Mouse (Mus musculus): ENCODE measurements around the gene Supt7l. TPM values are rescaled to one million over a fixed set of nuclear protein-coding genes. Genes with fewer than 3 reads are reported as not detected.

Gene Supt7l
- polyA plus RNA-seq, 1 experiment from 2014 or later = 14.5 TPM

DNA sequence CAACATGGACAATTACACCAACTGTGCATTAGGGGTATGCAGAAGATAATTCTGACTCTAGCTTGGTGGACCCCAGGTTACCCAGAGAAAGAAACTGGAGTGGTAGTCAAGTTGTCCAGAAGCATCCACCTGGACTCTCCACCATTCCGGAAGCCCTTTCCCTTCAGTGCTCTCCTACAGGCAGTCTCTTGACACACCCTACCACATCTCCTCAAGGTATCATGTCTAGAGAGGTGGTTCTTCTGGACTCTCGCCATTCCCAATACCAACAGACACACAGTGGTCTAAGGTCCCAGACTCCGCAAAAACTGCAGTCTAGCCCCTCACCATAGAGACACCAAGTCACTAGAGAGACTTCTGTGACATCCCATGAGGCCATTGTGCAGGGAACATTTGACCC is 42.2 kb downstream of the Supt7l start, which contains the start of gene 4930548H24Rik:
4930548H24Rik (plus strand) TSS at position 301 of the 400 bp plus-strand sequence.
- 96% methylated on average over 3 of the region's 3 CpGs for WGBS

DNA sequence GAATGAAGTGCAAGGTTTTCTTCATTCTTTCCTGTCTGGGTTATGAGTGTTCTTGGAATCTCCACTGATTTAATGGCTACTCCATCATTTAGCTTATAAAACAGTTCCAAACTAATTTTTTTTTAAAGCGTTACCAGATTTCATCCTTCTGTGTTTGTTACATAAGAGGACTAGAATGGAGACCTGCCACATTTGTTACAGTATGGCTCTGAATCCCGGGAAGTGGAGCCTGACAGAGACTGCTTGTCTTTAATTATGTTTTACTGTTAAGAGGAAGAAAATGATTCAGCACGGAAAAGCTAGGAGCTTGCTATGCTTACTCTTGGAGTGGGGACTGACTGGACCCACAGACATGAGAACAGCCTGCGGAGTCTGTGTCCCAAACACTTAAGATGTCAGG is 47.1 kb downstream of the Supt7l start:
- ATAC-seq (replicated peaks; ENCODE audit: low FRiP score, low TSS enrichment, low read depth) = no peak
- Histone ChIP-seq H3K4me2 (ENCODE audit: low read length) (no peak overlapping the region), H3K36me3 (ENCODE audit: control insufficient read depth, insufficient read depth, low read length) (peaks cover 65% of the 10 kb centered on the region), H3K9ac (ENCODE audit: low read length) (no peak overlapping the region), H3K27ac (ENCODE audit: low read depth) (no peak overlapping the region), H3K27me3 (replicated peaks; ENCODE audit: control insufficient read depth, insufficient read depth, low read length) (no peaks in the 10 kb centered on the region), H3K4me3 (ENCODE audit: low read depth, low read length) (no peak overlapping the region), H3K4me1 (replicated peaks; ENCODE audit: control insufficient read depth, insufficient read depth, low read length) (no peaks in the 10 kb centered on the region), H3K9me3 (ENCODE audit: control insufficient read depth, low read length) (no peaks in the 10 kb centered on the region)
- 93% methylated on average over 4 of the region's 4 CpGs for WGBS
- DNase-seq (ENCODE audit: low spot score) = no peak

More for the DNA sequence above, 42.2 kb downstream of the Supt7l start, which contains the start of gene 4930548H24Rik:
- no peaks in the 10 kb centered on the region for H3K9me3 ChIP-seq (ENCODE audit: control insufficient read depth, low read length)
- no peak within 1 kb of the TSS for H3K9ac ChIP-seq (ENCODE audit: low read length)
- H3K27me3 ChIP-seq (replicated peaks; ENCODE audit: control insufficient read depth, insufficient read depth, low read length) = no peaks in the 10 kb centered on the region
- no peak within 1 kb of the TSS for H3K4me3 ChIP-seq (ENCODE audit: low read depth, low read length)
- no peak within 1 kb of the TSS for H3K27ac ChIP-seq (ENCODE audit: low read depth)
- peaks cover 16% of the 10 kb centered on the region for H3K36me3 ChIP-seq (ENCODE audit: control insufficient read depth, insufficient read depth, low read length)
- ATAC-seq (replicated peaks; ENCODE audit: low FRiP score, low TSS enrichment, low read depth) (no peak), DNase-seq (ENCODE audit: low spot score) (no peak)
- H3K4me1 ChIP-seq (replicated peaks; ENCODE audit: control insufficient read depth, insufficient read depth, low read length) = no peaks in the 10 kb centered on the region
- H3K4me2 ChIP-seq (ENCODE audit: low read length) = no peak within 1 kb of the TSS

DNA sequence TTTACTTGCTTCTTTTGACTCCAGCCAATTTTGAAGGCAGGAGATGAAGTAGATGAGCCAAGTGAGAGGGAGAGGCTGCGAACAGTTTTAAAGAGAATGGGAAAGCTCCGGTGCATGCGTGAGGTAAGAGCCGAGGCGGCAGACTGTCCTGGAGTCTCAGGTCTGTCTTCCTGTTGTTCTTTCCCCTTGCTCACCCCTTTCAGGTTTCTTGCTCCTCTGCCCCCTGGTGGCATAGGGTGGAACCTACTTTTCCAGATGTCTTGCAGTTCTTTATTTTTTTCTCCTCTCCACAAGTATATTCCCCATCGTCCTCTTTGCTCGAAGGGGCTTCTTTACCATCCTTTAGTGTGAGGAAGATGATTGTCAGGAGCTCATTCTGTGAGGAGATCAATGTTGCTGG is 57.3 kb downstream of the Supt7l start:
- H3K36me3 ChIP-seq (ENCODE audit: control insufficient read depth, insufficient read depth, low read length) = peaks cover 92% of the 10 kb centered on the region
- H3K9ac ChIP-seq (ENCODE audit: low read length) = no peak overlapping the region
- peak; percentile 78 for DNase-seq (ENCODE audit: low spot score)
- H3K4me3 ChIP-seq (ENCODE audit: low read depth, low read length) = no peak overlapping the region
- H3K27ac ChIP-seq (ENCODE audit: low read depth) = no peak overlapping the region
- WGBS = 72% methylated on average over 7 of the region's 7 CpGs
- no peaks in the 10 kb centered on the region for H3K4me1 ChIP-seq (replicated peaks; ENCODE audit: control insufficient read depth, insufficient read depth, low read length)
- H3K9me3 ChIP-seq (ENCODE audit: control insufficient read depth, low read length) = no peaks in the 10 kb centered on the region
- no peak for ATAC-seq (replicated peaks; ENCODE audit: low FRiP score, low TSS enrichment, low read depth)
- H3K4me2 ChIP-seq (ENCODE audit: low read length) = no peak overlapping the region
- H3K27me3 ChIP-seq (replicated peaks; ENCODE audit: control insufficient read depth, insufficient read depth, low read length) = no peaks in the 10 kb centered on the region

DNA sequence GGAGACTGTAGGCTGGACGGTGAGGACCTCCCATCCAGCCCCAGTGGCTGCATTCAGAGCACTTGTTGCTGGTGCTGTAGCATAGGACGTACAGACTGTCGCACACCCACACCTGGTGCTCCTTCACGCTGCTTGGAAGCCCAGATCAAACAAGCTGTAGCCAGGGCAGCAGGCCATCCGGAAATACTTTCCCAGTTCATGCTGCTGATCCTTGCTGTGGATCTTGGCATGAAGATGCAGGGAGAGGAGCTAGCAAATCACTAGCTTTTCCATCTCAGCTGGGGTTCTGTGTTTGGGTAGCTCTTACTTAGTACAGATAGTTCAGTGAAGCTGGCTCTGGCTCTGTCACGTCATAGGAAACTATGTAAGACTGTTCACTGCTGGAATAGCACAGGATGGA is 57.9 kb downstream of the Supt7l start:
- Histone ChIP-seq H3K36me3 (ENCODE audit: control insufficient read depth, insufficient read depth, low read length) (peaks cover 91% of the 10 kb centered on the region), H3K9ac (ENCODE audit: low read length) (no peak overlapping the region), H3K4me3 (ENCODE audit: low read depth, low read length) (no peak overlapping the region), H3K27ac (ENCODE audit: low read depth) (no peak overlapping the region), H3K27me3 (replicated peaks; ENCODE audit: control insufficient read depth, insufficient read depth, low read length) (no peaks in the 10 kb centered on the region), H3K9me3 (ENCODE audit: control insufficient read depth, low read length) (no peaks in the 10 kb centered on the region), H3K4me2 (ENCODE audit: low read length) (no peak overlapping the region), H3K4me1 (replicated peaks; ENCODE audit: control insufficient read depth, insufficient read depth, low read length) (no peaks in the 10 kb centered on the region)
- DNase-seq (ENCODE audit: low spot score) = no peak
- 91% methylated on average over 6 of the region's 6 CpGs for WGBS
- no peak for ATAC-seq (replicated peaks; ENCODE audit: low FRiP score, low TSS enrichment, low read depth)

DNA sequence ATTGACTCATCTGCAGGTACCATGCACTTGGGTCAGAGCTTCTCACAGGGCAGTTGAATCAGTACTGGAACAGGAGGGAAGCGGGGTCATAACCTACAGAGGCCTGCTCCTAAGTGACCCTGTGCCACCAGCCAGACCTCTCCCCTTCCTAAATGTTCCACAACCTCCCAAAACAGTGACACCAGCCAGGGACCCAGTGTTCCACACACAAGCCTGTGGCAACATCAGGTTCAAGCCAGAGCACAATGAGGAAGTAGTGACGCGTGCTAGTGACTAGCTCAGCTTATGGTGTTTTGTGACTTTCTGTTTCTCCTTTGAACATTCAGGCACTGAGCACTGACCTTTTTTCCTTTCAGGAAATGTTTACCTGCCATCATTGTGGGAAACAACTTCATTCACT is 59.8 kb downstream of the Supt7l start:
- Histone ChIP-seq H3K27ac (ENCODE audit: low read depth) (no peak overlapping the region), H3K27me3 (replicated peaks; ENCODE audit: control insufficient read depth, insufficient read depth, low read length) (no peaks in the 10 kb centered on the region), H3K4me2 (ENCODE audit: low read length) (no peak overlapping the region), H3K4me1 (replicated peaks; ENCODE audit: control insufficient read depth, insufficient read depth, low read length) (no peaks in the 10 kb centered on the region), H3K9me3 (ENCODE audit: control insufficient read depth, low read length) (no peaks in the 10 kb centered on the region), H3K36me3 (ENCODE audit: control insufficient read depth, insufficient read depth, low read length) (peaks cover 72% of the 10 kb centered on the region), H3K4me3 (ENCODE audit: low read depth, low read length) (no peak overlapping the region), H3K9ac (ENCODE audit: low read length) (no peak overlapping the region)
- WGBS = 93% methylated on average over 3 of the region's 3 CpGs
- DNase-seq (ENCODE audit: low spot score) = no peak
- ATAC-seq (replicated peaks; ENCODE audit: low FRiP score, low TSS enrichment, low read depth) = no peak

Other genes with a start within 250 kb of the Supt7l start
- gene Ift172, start 236.7 kb downstream of the Supt7l start, polyA plus RNA-seq (2014; fragmentation: Nextera tagmentation; extraction: Ambion mirVana) = 29.5 and 30.6 TPM in 2 replicates
- gene Fndc4, start 231.7 kb downstream of the Supt7l start, polyA plus RNA-seq (2014; fragmentation: Nextera tagmentation; extraction: Ambion mirVana) = 39.9 and 41.9 TPM in 2 replicates
- 0.42 and 0.60 TPM in 2 replicates for gene Gckr, start 230.4 kb downstream of the Supt7l start, polyA plus RNA-seq (2014; fragmentation: Nextera tagmentation; extraction: Ambion mirVana)
- 43.7 and 48.4 TPM in 2 replicates for gene Zfp512, start 75.4 kb downstream of the Supt7l start, polyA plus RNA-seq (2014; fragmentation: Nextera tagmentation; extraction: Ambion mirVana)
- gene 4930548H24Rik, start 42.1 kb downstream of the Supt7l start, polyA plus RNA-seq (2014; fragmentation: Nextera tagmentation; extraction: Ambion mirVana) = 0.07 TPM in 1 of 2 replicates, not detected in the other
- 65.4 and 66.3 TPM in 2 replicates for gene Gpn1, start 33.1 kb downstream of the Supt7l start, polyA plus RNA-seq (2014; fragmentation: Nextera tagmentation; extraction: Ambion mirVana)
- gene Slc4a1ap, start 812 bp downstream of the Supt7l start, polyA plus RNA-seq (2014; fragmentation: Nextera tagmentation; extraction: Ambion mirVana) = 25.4 and 28.3 TPM in 2 replicates
- gene Mrpl33, start 69.1 kb upstream of the Supt7l start, polyA plus RNA-seq (2014; fragmentation: Nextera tagmentation; extraction: Ambion mirVana) = 298 and 334 TPM in 2 replicates
- 7.8 and 8.5 TPM in 2 replicates for gene Rbks, start 169.8 kb upstream of the Supt7l start, polyA plus RNA-seq (2014; fragmentation: Nextera tagmentation; extraction: Ambion mirVana)
- 43.5 and 54.5 TPM in 2 replicates for gene Babam2, start 169.9 kb upstream of the Supt7l start, polyA plus RNA-seq (2014; fragmentation: Nextera tagmentation; extraction: Ambion mirVana)